Mouse (Mus musculus) spleen, adult 2 months (tissue): ENCODE data around the gene Jmy.

Source experiments
- CTCF ChIP-seq: fragments of 200-500 bp; IDR thresholded peaks from 2 replicates; pipeline ENCODE4 v1.5.1; 2011; ENCODE audit warnings: mild to moderate bottlenecking, inconsistent platforms; ENCODE audit not compliant: insufficient read depth, insufficient read length, insufficient replicate concordance; ENCODE audit errors: extremely low read depth
- POLR2A ChIP-seq: fragments of 200-500 bp; IDR thresholded peaks from 2 replicates; pipeline ENCODE4 v1.6.1; 2011; ENCODE audit warnings: low read depth, low read length, inconsistent platforms

GRCm38 (mm10) chr13:93499167-93499972, at the start of gene Jmy:
- no peak for TF ChIP-seq CTCF
- peak; percentile 21; the same call in 1 of the 2 replicates for TF ChIP-seq POLR2A
